Comparison of ENCODE assay signal across 19 mouse cellular contexts in genomic region chr12:117017912-117018311, GRCm38 (mm10).
DNase-seq lines count a peak whose midpoint lies in the region; ATAC-seq lines count a peak whose summit lies in the region.
"Had no signal": no experiment of that assay in that cellular context is flagged by ENCODE, and none has a peak within 500 bp of the region (broad histone marks: within the 10 kb centered on the region; RNA-seq: fewer than 3 reads in every experiment).

No protein-coding gene starts in this region.

- ATAC-seq in hindbrain, embryonic 15.5 days (ENCODE audit: low FRiP score, low read depth): no peak
- no peak for ATAC-seq in hindbrain, embryonic 12.5 days (ENCODE audit: low FRiP score)
- ATAC-seq in common myeloid progenitor, adult 5-6 weeks (replicated peaks; ENCODE audit: low read depth, poor library complexity, severe bottlenecking): peak; percentile 47
- no peak for ATAC-seq in forebrain, embryonic 16.5 days
- ATAC-seq in midbrain, embryonic 13.5 days: no peak
- ATAC-seq: CD4-positive, CD25-positive, alpha-beta regulatory T cell, adult 4 months; intestine, embryonic 15.5 days had no signal

- no peaks in the 10 kb centered on the region for H3K27me3 ChIP-seq in hindbrain, embryonic 15.5 days
- no peaks in the 10 kb centered on the region for H3K27me3 ChIP-seq in hindbrain, embryonic 12.5 days
- no peaks in the 10 kb centered on the region for H3K27me3 ChIP-seq in forebrain, embryonic 16.5 days (replicated peaks; ENCODE audit: control insufficient read depth, insufficient read depth, low read length)
- H3K27me3 ChIP-seq in midbrain, embryonic 13.5 days: no peaks in the 10 kb centered on the region
- H3K27me3 ChIP-seq: embryonic facial prominence, embryonic 15.5 days; intestine, embryonic 15.5 days; stomach, embryonic 15.5 days had no signal

- DNase-seq in right cerebral cortex, adult 18-20 months: no peak
- DNase-seq in lung, postnatal 25 days (ENCODE audit: low spot score): no peak
- DNase-seq: cerebellum, adult 9-11 months; gastrocnemius, postnatal 10 days; heart, postnatal 10 days; lung, embryonic 14.5 days; spleen, adult 18-20 months; thymus, postnatal 25 days had no signal

- no peak overlapping the region for H3K4me3 ChIP-seq in hindbrain, embryonic 15.5 days
- H3K4me3 ChIP-seq in hindbrain, embryonic 12.5 days: no peak overlapping the region
- no peak overlapping the region for H3K4me3 ChIP-seq in forebrain, embryonic 16.5 days (replicated peaks; ENCODE audit: low read length)
- no peak overlapping the region for H3K4me3 ChIP-seq in midbrain, embryonic 13.5 days (replicated peaks)
- H3K4me3 ChIP-seq: embryonic facial prominence, embryonic 15.5 days; intestine, embryonic 15.5 days; stomach, embryonic 15.5 days had no signal

- H3K9me3 ChIP-seq in hindbrain, embryonic 15.5 days: no peaks in the 10 kb centered on the region
- H3K9me3 ChIP-seq in hindbrain, embryonic 12.5 days (replicated peaks): no peaks in the 10 kb centered on the region
- H3K9me3 ChIP-seq in forebrain, embryonic 16.5 days (ENCODE audit: control insufficient read depth, low read length): no peaks in the 10 kb centered on the region
- H3K9me3 ChIP-seq in midbrain, embryonic 13.5 days: no peaks in the 10 kb centered on the region
- H3K9me3 ChIP-seq: embryonic facial prominence, embryonic 15.5 days; intestine, embryonic 15.5 days; stomach, embryonic 15.5 days had no signal

- WGBS in hindbrain, embryonic 15.5 days: 20% methylated on average over 2 of the region's 2 CpGs
- 20% methylated on average over 2 of the region's 2 CpGs for WGBS in hindbrain, embryonic 12.5 days
- 27% methylated on average over 2 of the region's 2 CpGs for WGBS in forebrain, embryonic 16.5 days
- WGBS in midbrain, embryonic 13.5 days: 14% methylated on average over 2 of the region's 2 CpGs

- H3K27ac ChIP-seq in hindbrain, embryonic 15.5 days (replicated peaks): peak overlapping the region; percentile 55; the same call in 1 of the 2 replicates
- H3K27ac ChIP-seq in hindbrain, embryonic 12.5 days: no peak overlapping the region
- H3K27ac ChIP-seq in forebrain, embryonic 16.5 days (ENCODE audit: low read length): peak overlapping the region; percentile 46
- H3K27ac ChIP-seq in midbrain, embryonic 13.5 days: peak overlapping the region; percentile 68
- H3K27ac ChIP-seq: embryonic facial prominence, embryonic 15.5 days; intestine, embryonic 15.5 days; macrophage; stomach, embryonic 15.5 days had no signal

- H3K9ac ChIP-seq in hindbrain, embryonic 15.5 days: no peak overlapping the region
- H3K9ac ChIP-seq in hindbrain, embryonic 12.5 days: no peak overlapping the region
- 0 out of 2 replicates have a peak overlapping the region, but pooled peaks have one; percentile 9 for H3K9ac ChIP-seq in forebrain, embryonic 16.5 days (replicated peaks; ENCODE audit: low read depth, low read length)
- H3K9ac ChIP-seq in midbrain, embryonic 13.5 days (replicated peaks): no peak overlapping the region
- H3K9ac ChIP-seq: embryonic facial prominence, embryonic 15.5 days; intestine, embryonic 15.5 days; lung, embryonic 14.5 days; stomach, embryonic 15.5 days had no signal

- peaks cover 18% of the 10 kb centered on the region for H3K4me1 ChIP-seq in hindbrain, embryonic 15.5 days (replicated peaks)
- H3K4me1 ChIP-seq in hindbrain, embryonic 12.5 days: peaks cover 9% of the 10 kb centered on the region
- H3K4me1 ChIP-seq in forebrain, embryonic 16.5 days (replicated peaks; ENCODE audit: control insufficient read depth, insufficient read depth, low read length): peaks cover 10% of the 10 kb centered on the region
- peaks cover 33% of the 10 kb centered on the region for H3K4me1 ChIP-seq in midbrain, embryonic 13.5 days (replicated peaks)
- H3K4me1 ChIP-seq: embryonic facial prominence, embryonic 15.5 days; intestine, embryonic 15.5 days; stomach, embryonic 15.5 days had no signal

- no peaks in the 10 kb centered on the region for H3K36me3 ChIP-seq in hindbrain, embryonic 15.5 days
- no peaks in the 10 kb centered on the region for H3K36me3 ChIP-seq in hindbrain, embryonic 12.5 days
- no peaks in the 10 kb centered on the region for H3K36me3 ChIP-seq in forebrain, embryonic 16.5 days (ENCODE audit: control insufficient read depth, insufficient read depth)
- no peaks in the 10 kb centered on the region for H3K36me3 ChIP-seq in midbrain, embryonic 13.5 days
- H3K36me3 ChIP-seq: embryonic facial prominence, embryonic 15.5 days; G1E; intestine, embryonic 15.5 days; stomach, embryonic 15.5 days had no signal

- no peak overlapping the region for H3K4me2 ChIP-seq in hindbrain, embryonic 15.5 days
- no peak overlapping the region for H3K4me2 ChIP-seq in hindbrain, embryonic 12.5 days (replicated peaks)
- no peak overlapping the region for H3K4me2 ChIP-seq in forebrain, embryonic 16.5 days (ENCODE audit: low read length)
- no peak overlapping the region for H3K4me2 ChIP-seq in midbrain, embryonic 13.5 days (replicated peaks)
- H3K4me2 ChIP-seq: embryonic facial prominence, embryonic 15.5 days; intestine, embryonic 15.5 days; lung, embryonic 14.5 days; stomach, embryonic 15.5 days had no signal
